Mouse (Mus musculus) megakaryocyte progenitor cell, adult 5-6 weeks (primary cell): ENCODE measurements at regions not wholly inside any gene's neighbourhood (a gene's known extent, or its start where the extent isn't known, plus 50 kb on each side); places are given as distances from the start of the nearest gene placed in this dataset.
A peak's percentile ranks its signal among the peaks of the same experiment; 100 is the strongest.

Experiments used
- ATAC-seq: replicated peaks from 2 replicates; pipeline ENCODE4 v1.8.0; 2016; ENCODE audit warnings: mild to moderate bottlenecking, moderate TSS enrichment, inconsistent platforms; ENCODE audit not compliant: poor library complexity

GRCm38 (mm10) chr9:63851809-63852208 lies 94.0 kb upstream of the Smad3 start:
- no peak for ATAC-seq

- ATAC-seq: peak; percentile 93
Measured at GRCm38 (mm10) chr9:63850316-63850693, 92.5 kb upstream of the Smad3 start.

- ATAC-seq: 0 out of 2 replicates have a peak, but pooled peaks have one; percentile 3
Measured at GRCm38 (mm10) chr9:63849564-63850315, 91.9 kb upstream of the Smad3 start.

GRCm38 (mm10) chr9:63843883-63844485 lies 86.2 kb upstream of the Smad3 start:
- peak; percentile 94 for ATAC-seq

- ATAC-seq: no peak
Measured at GRCm38 (mm10) chr9:63843431-63843830, 85.6 kb upstream of the Smad3 start.

GRCm38 (mm10) chr9:63841102-63841501 lies 83.3 kb upstream of the Smad3 start:
- ATAC-seq: no peak

GRCm38 (mm10) chr9:63838996-63839772 lies 81.4 kb upstream of the Smad3 start:
- ATAC-seq: no peak

GRCm38 (mm10) chr9:63837552-63837951 lies 79.8 kb upstream of the Smad3 start:
- no peak for ATAC-seq

- ATAC-seq: no peak
Measured at GRCm38 (mm10) chr9:63836565-63837284, 78.9 kb upstream of the Smad3 start.

GRCm38 (mm10) chr9:63836036-63836435 lies 78.2 kb upstream of the Smad3 start:
- no peak for ATAC-seq

GRCm38 (mm10) chr9:63834416-63834815 lies 76.6 kb upstream of the Smad3 start:
- no peak for ATAC-seq

- ATAC-seq: no peak
Measured at GRCm38 (mm10) chr9:63818163-63818562, 60.4 kb upstream of the Smad3 start.

GRCm38 (mm10) chr9:63816540-63816939 lies 58.7 kb upstream of the Smad3 start:
- peak; percentile 50; the same call in 1 of the 2 replicates for ATAC-seq

- ATAC-seq: no peak
Measured at GRCm38 (mm10) chr9:63809901-63810587, 52.2 kb upstream of the Smad3 start.
